Mouse (Mus musculus) right cerebral cortex, postnatal 10 days (tissue): ENCODE data around the gene Scg2.

Experiments used
- DNase-seq, 2 experiments: peaks; one replicate each; pipeline ENCODE4 v3.0.0; 2021; ENCODE audit warnings: low spot score in 2 of 2

The Scg2 gene

DNA sequence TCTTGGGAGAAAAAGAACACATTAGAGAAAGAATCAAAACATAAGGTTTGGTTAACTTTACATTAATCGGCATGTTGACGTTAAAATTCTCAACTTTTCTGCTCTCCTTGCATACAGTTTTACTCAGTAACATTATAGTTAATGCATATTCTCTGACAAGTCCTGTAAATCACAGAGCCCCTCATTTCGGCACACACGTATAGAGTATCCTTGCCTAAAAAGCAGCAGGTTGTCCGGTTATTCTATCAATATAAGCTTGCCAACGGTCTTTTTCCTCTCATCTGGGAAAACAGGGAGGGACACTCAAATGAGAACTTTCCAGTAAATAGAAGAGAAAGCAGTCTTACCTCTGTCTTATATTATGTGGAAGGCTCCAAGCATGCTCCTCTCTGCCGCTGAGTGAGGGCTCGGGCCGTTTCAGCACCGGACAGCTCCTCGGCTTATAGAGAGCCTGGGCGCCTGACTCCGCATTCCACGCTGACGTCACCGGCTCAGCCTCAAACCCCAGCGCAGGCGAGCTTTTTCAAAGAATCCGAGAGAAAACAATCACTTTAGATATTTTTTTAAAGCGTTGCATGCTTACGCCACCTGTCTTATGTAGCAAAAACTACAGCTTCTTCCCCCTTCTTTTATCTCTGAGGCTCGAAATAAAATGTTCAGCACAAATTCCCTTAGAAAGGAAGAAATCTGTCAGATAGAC is at the start of gene Scg2:
TSS of gene Scg2 (minus strand) at position 512 of the 700 bp plus-strand sequence.
- DNase-seq = peak; percentile 91

DNA sequence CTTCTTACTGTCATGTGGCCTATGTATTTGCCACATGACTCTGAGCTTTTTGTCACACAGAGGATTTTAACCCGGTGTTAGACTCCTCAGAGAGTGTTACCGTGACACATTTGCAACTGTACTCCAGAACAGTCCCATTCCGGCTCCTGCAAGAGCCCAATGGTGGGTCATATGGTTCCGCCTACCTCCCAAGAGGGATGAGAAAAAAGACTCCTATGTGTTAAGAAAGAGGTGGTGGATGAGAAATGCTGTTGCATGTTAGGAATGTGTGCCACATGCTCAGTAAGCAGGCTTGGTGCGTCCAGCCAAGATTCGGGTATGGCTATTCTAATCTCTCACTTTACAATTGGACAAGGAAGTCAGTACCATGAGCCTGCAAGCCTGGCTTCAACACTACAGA is 45.6 kb upstream of the Scg2 start:
- DNase-seq = peak in 1 of 2 experiments; percentile 25

DNA sequence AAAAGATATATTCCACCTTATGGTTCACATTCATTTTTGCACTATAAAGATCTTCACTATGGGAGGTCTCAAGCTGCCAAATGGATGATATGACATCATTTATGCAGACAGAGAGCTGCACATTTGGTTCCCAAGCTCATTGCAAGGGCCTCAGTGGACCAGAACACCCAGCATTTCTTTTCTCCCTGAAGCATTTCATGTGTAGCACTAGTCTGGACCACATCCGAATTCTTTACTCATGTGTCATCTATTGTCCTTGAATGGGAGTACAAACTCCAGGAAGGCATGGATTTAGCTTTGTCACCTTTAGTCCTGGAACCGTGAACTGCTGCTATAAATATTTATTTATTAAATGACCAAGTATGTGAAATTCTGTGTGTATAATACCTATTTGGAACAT is 30.9 kb upstream of the Scg2 start:
- DNase-seq = no peak

DNA sequence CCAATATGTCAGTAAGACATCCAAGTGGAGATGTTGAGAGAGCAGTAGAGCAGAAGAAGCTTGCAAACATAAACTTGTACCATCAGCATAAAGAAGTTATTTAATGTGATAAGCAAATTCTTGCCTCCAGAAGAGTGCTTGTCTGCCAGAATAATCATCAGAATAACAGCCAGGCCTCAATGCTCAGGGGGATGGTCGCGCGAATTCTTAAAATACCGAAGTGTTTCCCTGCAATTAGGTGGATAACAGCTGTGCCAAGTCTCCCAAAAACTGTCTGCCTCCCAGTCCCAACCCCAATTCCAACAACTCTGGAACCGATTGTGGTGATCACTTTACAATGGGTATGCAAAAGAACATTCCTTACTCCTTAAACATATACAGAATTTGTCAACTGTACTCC is 30.0 kb upstream of the Scg2 start:
- no peak for DNase-seq

DNA sequence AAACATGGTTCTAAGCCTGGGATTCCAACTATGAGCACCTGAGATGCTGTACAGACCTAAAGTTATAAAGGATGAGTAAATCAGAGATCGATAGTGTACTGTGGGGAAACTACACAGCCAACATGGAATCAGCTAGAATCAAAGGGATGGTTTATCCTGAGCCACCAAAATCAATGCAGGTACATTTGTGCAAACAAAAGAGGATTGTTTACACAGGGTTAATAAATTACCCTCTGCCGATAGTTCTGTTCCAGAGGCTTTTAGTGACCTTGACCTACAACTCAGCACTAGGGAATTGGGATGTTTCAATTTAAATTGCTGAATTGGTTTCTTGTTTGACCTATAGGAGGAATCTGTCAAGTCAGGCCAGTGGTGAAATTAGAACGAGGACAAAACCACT is 26.7 kb upstream of the Scg2 start:
- no peak for DNase-seq

DNA sequence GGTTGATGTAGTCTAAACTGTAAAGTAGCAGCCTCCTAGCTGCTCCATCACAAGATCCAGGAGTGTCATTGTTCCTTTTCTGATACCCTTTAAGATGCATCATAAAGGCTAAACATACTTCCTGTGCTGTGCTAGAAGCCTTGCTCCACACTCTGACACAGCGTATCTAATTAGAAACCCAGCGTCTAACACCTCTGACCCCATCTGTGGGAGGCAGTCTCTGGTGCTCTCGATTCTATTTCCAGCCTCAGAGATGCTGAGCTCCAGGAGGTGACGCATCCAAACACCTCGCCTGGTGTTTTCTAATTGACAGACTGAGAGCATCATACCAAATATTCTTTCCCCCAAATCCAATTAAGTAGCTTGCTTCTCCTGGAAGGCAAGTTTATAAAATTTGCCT is 18.6 kb upstream of the Scg2 start:
- no peak for DNase-seq

DNA sequence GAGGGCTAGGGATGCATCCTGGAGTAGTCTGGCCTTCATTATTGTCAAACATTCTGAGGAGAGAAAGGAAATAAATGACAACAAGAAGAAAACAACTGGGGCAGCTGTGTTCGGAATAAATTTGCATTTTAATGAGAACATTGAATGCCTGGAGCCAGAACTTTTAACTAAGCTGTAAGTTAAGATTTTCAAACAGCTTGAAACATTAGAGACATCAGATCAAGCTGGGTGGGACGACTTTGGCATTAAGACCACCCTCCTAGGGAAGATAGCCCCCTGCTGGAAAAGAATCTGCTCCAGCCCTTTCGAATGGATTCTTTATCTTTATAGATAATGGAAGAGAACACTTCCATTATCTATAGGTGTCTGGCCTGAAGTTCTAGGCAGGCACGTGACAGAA is 14.2 kb upstream of the Scg2 start:
- no peak for DNase-seq

DNA sequence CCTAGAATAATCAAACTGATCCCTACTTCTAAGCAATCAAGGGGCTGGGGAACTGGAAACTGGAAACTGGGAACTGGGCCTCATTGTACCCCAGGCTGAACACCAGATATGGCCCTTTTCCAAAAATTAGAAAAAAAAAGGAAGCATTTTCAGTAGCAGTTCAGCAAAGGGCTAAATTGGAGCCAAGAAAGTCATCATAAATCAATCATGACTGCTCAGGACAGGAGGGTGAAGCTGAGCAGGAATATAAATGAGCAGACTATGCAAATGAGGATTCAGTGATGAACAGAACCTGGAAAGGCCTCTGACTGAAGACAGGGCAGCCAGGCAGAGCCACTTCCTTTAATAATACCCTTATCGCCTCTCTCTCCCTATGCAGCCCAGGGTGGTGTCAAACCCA is 12.4 kb upstream of the Scg2 start:
- no peak for DNase-seq

DNA sequence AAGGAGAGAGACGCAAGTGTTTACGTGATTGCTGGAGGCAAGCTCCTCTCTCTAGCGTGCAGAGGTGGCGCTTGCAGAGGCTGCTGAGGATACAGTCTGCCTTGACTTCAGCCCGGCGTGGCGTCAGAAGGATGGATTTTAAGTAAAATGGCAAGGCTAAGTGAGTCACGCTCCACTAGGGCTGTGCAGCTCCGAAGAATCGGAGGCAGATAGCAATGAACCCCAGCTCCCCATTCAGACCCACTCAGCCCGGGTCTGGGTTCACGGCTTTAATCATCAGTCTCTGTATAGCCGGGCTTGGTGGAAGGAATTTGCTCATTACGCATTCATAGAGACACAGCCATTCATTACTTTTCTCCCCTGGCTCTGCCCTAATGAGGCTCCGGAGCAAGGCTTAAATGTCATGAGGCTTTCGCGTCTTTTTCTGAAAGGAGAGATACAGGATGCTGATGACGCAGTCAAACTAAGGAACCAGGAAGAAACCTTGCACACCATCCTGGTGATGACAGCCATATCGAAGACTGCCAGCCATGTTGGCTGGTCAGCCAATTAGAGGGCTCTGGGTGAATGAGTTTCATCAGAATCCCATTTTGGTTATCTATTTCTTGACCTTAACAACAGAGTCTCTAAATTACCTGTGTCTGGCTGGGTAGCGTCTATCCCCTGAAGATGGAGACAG is 10.6 kb upstream of the Scg2 start:
- peak; percentile 42 to 51 for DNase-seq

DNA sequence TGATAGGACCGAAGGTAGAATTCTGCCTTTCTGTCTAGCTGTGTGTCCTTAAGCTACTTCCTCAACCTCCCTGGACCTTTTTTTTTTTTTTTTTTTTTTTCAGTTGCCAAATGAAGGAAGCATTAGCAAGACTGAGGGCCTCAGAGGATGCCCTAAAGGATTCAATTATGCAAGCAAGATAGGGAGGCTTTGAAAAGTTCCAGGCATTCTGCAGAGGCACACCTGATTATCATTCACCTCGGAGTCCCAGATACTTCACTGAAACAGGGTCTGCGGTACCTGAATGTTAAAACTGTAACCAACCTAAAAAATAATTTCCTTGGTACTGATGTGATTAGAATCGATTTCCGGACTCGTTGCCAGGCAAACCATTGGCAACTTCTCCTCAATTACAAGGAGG is 10.0 kb upstream of the Scg2 start:
- no peak for DNase-seq

DNA sequence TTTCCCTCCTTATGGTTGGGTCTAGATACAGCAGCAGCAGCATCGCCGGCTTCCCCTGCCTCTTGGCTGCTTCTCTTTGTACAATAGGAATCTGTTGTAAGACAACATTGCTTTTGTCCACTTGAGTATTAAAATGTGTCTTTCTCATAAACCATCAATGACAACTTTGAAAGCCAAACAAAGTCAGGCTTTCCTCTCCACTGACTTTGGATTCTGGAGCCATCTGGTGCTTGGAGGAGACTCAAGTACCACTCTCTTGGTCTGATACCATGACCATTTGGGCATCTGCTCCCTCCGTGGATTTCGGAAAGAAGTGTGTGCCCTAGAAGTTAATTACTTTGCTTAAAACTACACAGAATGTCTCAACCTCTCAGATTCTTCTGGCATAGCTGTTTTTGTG is 5.7 kb upstream of the Scg2 start:
- DNase-seq = no peak

DNA sequence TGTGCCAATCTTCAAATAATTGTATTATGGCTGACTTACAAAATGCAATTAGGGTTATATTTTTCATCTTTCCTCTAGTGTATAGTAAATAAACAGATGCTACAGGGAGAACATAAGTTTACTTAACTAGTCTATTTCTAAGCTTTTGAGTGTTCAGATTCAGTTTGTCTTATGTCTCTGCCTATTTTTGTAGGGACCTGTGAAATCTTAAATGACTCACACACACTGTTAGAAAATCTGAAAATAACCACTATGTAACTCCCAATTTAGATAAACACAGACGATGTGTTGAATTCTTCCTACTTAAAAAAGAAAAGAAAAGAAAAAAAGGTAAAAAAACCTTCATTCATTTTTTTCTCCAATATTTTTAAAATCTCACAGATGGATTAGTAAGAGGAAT is 2.2 kb downstream of the Scg2 start:
- DNase-seq = no peak

DNA sequence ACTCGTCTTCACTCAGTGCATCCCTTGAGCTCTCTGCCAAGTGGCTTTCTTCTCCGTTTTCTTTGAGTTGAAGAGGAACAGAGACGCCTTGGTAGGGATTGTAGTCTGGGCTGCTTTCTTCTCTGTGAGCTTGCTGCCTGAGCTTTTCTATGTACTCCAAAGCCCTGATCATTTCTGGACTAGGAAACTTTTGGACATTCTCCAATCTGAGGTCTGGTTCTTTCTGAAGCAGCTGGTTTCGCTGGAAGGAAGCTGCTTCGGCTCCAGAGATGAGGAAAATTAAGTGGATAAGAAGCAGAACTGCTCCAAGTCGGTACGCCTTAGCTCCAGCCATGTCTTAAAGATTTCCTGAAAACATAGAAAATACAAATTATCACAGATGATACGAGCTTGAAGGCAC is 3.2 kb downstream of the Scg2 start:
- no peak for DNase-seq

DNA sequence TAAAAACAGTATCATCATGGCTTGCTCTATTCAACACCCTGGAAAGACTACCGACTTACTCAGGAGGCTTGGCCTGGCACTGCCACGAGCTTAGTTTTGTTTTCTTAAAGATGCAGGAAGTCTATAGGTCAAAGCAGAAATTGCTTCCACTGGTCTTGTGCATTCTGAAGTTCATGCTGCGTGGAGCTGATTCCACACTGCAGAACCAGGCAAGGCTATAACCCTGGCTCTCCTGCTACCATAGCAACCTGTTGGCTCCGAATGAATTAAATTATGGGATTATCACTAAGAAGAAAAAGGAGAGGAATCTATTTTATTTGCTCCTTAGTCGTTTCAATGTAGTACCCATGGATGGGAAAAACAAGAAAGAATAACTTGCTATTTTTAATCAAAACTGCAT is 10.9 kb downstream of the Scg2 start:
- DNase-seq = no peak

DNA sequence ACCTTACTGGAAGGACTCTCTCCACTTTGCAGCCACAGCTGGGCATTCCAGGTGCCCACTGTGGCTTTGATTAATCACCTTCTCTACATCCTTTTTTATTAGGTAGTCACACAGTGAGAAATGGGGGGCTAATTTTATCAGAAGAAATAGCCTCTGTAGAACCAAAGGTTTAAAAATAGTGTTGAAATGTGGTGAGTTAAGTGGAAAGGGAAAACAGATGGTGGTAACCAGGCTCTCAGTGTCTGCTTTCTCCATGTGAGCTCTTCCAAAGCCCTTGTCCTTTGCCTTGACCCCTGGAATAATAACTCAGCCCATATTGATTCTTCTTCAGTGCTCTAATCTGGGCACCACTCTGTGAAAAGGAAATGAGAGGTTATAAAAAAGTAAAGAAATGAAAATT is 24.4 kb downstream of the Scg2 start:
- no peak for DNase-seq

DNA sequence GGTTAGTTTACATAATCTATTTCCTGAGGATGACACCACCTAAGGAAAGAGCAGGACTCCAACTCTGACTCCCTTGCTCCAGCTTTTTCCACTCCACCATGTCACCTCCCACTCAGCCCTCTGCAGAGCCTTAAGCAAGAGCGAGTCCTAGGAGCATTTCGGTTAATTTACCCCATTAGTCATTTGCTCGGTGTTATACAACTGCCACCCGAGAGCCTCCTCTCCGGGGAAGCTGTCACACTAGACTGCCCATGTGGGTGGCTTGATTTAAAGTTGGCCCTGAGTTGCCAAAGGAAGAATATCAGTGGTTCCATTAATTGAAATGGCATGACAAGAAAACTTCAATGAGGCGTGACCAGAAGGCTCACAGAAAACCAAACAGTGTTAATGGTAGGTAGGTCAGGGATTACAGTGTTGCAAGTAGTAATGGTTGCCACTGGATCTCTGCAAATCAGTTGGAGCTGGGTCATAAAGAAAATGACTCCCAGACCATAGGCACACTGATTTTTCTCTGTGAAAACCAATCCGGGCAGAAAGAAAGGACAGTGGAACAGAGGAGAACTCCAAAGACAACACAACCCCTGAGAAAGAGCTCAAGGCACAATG is 33.5 kb downstream of the Scg2 start:
- DNase-seq = no peak

DNA sequence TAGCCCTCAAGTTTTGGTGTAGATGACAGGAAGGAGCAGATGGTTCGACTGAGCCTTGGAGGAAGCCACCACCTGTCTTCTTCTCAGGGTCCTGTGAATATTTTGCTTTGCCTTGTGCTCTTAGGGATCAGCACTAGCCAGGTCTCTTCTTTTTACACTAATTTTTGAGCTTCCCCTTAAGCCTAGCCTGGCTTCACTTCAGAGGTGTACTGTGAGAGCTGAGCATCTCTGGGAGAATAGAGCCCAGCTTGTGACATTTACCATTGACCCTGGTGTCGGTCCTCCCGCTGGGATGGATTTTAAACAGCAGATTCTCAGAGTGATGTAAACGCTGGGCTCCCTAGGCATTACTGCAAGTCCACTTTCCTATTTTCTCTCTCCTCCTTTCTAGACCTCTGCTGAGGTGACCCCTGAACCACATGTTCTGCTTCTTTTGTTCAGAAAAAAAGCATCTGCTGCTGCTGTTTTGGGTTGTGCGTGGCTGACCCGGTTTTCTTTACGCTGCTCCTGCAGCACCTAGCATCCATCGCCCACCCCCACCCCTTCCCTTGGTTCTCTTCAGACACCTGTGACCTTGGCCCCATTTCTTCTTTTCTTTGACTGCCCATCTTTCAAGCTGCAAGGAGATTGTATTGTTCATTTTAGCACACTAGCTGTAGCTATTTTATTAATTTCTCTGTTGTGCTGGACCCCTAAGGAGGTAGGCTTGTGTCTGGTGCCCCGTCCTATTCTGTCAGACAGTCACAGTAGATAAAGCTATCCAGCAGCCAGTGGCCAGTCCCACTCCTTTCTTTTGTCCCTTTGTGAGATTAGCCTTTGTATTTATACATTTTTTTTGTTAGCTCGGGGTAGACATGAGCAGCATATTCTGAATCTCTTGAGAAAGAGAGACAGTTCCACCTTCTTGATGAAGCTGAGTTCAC is 38.6 kb downstream of the Scg2 start:
- no peak for DNase-seq

DNA sequence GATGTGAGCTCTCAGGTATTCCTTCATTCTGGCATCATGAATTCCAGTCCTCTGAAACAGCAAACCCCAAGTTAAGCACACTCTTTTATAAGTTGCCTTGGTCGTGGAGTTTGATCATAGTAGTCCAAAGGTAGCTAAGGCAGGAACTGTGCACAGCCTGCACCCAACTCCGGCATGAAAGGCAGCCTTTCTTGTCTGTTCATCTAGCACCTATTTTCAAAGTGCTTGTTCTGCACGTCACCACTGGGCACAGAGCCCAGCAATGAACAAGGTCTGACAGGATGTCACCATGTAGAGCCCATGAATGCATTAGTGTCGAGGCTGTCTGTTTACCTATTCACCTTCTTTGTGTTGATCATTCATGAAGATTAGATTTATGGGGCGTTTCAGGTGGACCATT is 39.6 kb downstream of the Scg2 start:
- no peak for DNase-seq
